Mouse (Mus musculus) bone marrow, adult 2 months (tissue): ENCODE data around the gene Rph3al.

ENCODE experiments used
- CTCF ChIP-seq: fragments of 200-500 bp; IDR thresholded peaks from 2 replicates; pipeline ENCODE4 v1.5.1; 2011; ENCODE audit warnings: low read length, control low read depth; ENCODE audit not compliant: control insufficient read depth, insufficient read depth
- POLR2A ChIP-seq: fragments of 200-500 bp; IDR thresholded peaks from 2 replicates; pipeline ENCODE4 v1.6.1; 2011; ENCODE audit warnings: low read depth, mild to moderate bottlenecking, control low read depth, low read length, borderline replicate concordance; ENCODE audit not compliant: control insufficient read depth

- TF ChIP-seq CTCF, result no peak
- no peak for TF ChIP-seq POLR2A
These were observed 126.3 kb downstream of the Rph3al start for GRCm38 (mm10) chr11:75811900-75812299.
